Mouse (Mus musculus): ENCODE data around the gene Rpl31.

DNA sequence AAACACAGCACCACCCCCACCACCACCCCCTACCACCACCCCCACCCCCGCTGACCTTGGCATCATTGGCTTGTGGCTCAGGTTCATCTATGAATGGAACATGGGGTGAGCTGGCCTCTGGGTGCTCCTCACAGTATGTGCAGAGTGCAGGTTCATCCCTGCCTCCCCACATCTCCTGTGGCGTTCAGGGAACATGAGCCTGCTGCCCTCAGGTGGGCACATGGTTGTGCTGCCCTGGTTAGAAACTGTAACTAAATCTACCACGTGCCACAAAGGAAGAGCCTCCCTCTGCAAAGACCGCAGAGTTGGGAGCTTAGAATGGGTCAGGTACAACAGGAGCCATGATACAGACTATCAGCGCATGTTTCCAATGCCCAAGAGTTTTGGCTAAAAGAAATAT, 24.4 kb upstream of the Rpl31 start:
- TF ChIP-seq MYOG (IDR thresholded peaks at IDR 0.05; ENCODE audit: control insufficient read depth, extremely low read depth, insufficient read length) (no peak), MYOD1 (IDR thresholded peaks at IDR 0.05; ENCODE audit: control insufficient read depth, insufficient read length, low read depth) (no peak), CTCF (IDR thresholded peaks at IDR 0.05; ENCODE audit: control insufficient read depth, insufficient read depth, insufficient read length) (no peak), USF1 (IDR thresholded peaks at IDR 0.05; ENCODE audit: low read depth) (no peak), MAX (IDR thresholded peaks at IDR 0.05) (no peak)
